Comparison of ENCODE assay signal across 19 mouse cellular contexts in the genomic region with DNA sequence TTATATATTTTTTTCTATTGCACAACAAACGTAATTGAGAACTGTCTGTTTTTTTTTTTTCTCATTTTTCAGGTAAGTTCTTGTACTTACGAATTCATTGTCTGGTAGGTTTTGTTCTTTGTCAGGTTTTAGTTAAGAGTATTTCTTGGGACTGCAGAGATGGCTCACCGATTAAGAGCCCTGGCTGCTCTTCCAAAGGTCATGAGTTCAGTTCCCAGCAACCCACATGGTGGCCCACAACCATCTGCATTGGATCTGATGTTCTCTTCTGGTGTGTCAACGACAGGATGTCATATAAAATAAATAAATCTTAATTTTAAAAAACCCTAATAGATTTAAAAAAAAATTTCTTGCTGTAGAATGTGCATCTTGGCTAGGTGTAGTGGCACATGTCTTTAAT.
"Had no signal": no experiment of that assay in that cellular context is flagged by ENCODE, and none has a peak within 500 bp of the region (broad histone marks: within the 10 kb centered on the region; RNA-seq: fewer than 3 reads in every experiment).

No protein-coding gene starts in this region.

- H3K4me3 ChIP-seq: midbrain, embryonic 10.5 days; midbrain, embryonic 12.5 days; myocyte; neural tube, embryonic 13.5 days; neural tube, embryonic 15.5 days had no signal

- H3K9ac ChIP-seq: lung, embryonic 14.5 days; midbrain, embryonic 12.5 days; neural tube, embryonic 13.5 days; neural tube, embryonic 15.5 days had no signal

- H3K4me1 ChIP-seq: midbrain, embryonic 10.5 days; midbrain, embryonic 12.5 days; neural tube, embryonic 13.5 days; neural tube, embryonic 15.5 days had no signal

- ATAC-seq: midbrain, embryonic 16.5 days had no signal

- H3K27me3 ChIP-seq: midbrain, embryonic 12.5 days; neural tube, embryonic 13.5 days; neural tube, embryonic 15.5 days had no signal

- DNase-seq: lung, adult 18-20 months; lung, embryonic 14.5 days; lung, postnatal 10 days; lung, postnatal 4 days; midbrain, embryonic 14.5 days; retina, postnatal 1 day; right cerebral cortex, adult 18-20 months; right cerebral cortex, postnatal 25 days; right cerebral cortex, postnatal 4 days; spleen, adult 18-20 months; thymus, adult 18-20 months; thymus, postnatal 14 days; thymus, postnatal 36 days had no signal

- H3K27ac ChIP-seq: midbrain, embryonic 10.5 days; midbrain, embryonic 12.5 days; neural tube, embryonic 13.5 days; neural tube, embryonic 15.5 days had no signal

- H3K4me2 ChIP-seq: lung, embryonic 14.5 days; midbrain, embryonic 12.5 days; neural tube, embryonic 13.5 days; neural tube, embryonic 15.5 days had no signal

- H3K9me3 ChIP-seq: midbrain, embryonic 10.5 days; midbrain, embryonic 12.5 days; neural tube, embryonic 13.5 days; neural tube, embryonic 15.5 days had no signal
